Mouse (Mus musculus): Measurements from ENCODE around the gene Zfp654.

GRCm38 (mm10) chr16:64830291-64830690 is 21.2 kb downstream of the Zfp654 start:
- TF ChIP-seq CTCF (IDR thresholded peaks at IDR 0.05; ENCODE audit: low read depth) (no peak), EP300 (IDR thresholded peaks at IDR 0.05; ENCODE audit: low read depth) (no peak)
